Mouse (Mus musculus) skeletal muscle tissue, postnatal 0 days (tissue): ENCODE results near the gene Shank1. TPM values are rescaled to one million over a fixed set of nuclear protein-coding genes. Genes with fewer than 3 reads are reported as not detected.

Experiments used
- polyA plus RNA-seq: library from polyadenylated mRNA; unstranded; fragments of >200 nt; fragmentation: Nextera tagmentation; extraction: Ambion mirVana; gene quantifications from 2 replicates; pipeline ENCODE4 v1.2.1, GENCODE M21; 2015

The Shank1 gene
- 0.41 and 0.55 TPM in 2 replicates for polyA plus RNA-seq

DNA sequence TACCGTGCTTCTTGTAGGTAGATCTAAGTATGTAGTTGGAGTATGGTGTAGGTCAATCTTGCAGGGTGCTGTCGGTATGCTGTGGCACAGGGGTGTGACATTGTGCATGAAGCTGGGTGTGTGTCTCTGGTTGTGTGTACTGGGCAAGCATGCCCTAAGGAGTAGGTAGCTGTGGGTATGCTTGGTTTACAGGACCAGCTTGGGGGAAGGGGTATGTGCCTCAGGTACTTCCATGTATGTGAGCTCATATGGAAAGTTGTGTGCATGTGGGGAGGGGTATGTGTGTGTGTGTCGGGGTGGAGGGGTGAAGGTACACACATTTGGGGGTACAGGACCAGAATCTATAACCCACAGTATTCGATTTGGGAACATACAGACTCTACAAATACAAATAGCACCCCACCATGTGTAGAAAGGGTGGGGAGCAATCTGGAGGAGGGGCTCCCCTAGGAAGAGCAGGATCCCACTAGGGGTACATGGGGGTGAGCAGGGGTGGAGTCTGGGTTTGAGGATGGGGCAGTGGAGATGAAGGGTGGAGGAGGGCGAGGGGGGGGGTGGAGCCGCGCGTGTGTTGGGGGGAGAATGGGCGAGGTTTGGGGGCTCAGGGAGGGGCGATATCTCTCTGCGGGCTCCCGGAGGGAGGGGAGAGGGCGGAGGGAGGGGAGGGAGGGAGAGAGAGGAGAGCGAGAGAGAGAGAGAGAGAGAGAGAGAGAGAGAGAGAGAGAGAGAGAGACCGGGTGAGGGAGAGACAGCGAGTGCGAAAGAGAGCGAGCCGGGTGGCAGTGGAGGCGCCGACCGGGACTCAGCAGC, at the start of gene Shank1:
Gene Shank1, plus strand, starts transcription at position 779 of the 810 bp plus-strand sequence.

DNA sequence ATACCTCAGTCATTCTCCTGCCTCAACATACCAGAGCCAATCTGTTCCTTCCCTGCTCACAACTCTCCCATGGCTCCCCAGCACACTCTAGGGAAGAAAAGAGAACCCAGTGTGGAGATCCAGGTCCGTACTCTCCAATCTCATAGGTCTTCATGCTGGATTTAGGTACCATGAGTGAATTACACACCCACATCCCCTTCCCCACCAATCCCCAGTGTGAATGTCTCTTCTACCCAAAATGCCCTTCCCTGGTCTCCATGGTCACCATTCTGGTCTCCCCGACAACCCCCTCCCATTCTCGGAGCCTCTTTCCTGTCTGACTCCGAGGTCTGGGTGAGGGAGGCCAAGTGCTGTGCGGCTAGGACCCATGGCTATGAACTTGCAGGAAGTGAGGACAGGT, 48.9 kb upstream of the Shank1 start, which contains the start of gene Gm15517:
Gene Gm15517, plus strand, starts transcription at position 301 of the 400 bp plus-strand sequence.

GRCm38 (mm10) chr7:44306516-44307240, 3.4 kb upstream of the Shank1 start, which contains the start of gene Clec11a:
Clec11a (minus strand) TSS chr7:44306902.

DNA sequence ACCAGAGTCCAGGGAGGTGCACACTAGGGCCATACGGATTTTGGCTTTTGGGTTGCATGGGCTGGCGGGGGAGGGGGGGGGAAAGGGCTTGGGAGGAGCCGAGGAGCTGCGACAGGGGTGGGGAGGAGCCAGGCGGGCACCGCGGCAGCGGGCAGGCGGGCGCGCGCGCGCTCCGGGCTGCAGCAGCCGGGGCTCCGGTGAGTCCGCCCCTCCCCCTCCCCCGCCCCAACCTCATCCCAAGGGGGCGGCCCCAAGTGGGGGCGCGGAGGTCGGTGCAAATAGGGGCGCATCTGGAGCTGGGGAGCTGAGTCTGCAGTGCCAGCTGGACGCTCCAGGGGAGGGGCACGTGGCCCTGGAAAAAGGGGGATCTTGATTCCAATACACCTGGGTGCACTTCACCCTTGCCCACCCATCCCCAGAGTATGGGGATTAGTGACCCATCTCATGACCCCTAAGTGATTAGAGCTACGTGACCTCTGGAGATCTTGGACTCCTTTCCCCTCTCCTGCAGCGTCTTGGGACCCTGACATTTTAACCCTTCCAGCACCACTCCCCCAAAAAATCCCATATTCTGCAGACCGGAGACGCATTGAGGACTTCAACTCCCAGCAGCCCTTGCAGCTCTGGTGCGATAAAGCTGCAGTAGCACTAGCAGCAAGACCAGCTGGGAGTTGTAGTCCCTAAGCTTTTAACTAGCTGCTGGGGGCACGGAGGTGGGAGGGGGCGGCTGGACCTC, 74.1 kb downstream of the Shank1 start, which contains the start of gene Syt3:
Gene Syt3, plus strand, starts transcription at position 123 of the 736 bp plus-strand sequence.

DNA sequence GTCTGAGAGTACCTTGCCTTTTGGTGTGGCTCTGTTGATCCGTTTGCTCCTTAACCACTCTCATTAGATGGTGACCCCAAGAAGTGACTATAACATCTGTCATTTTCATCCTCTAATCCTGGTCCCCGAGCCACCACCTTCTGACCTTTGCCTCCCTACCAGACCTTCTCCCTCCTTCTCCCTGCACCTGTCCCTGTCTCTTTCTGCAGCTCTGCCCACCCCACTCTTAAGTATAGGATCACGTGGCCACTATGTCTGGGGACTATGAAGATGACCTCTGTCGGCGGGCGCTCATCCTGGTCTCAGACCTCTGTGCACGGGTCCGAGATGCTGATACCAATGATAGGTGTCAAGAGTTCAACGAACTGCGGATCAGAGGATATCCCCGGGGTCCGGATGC, 75.7 kb downstream of the Shank1 start, which contains the start of gene 1700008O03Rik:
Gene 1700008O03Rik, minus strand, starts transcription at position 101 of the 400 bp plus-strand sequence.

Other genes starting within 250 kb of the Shank1 start
- gene Klk1b21, start 207.9 kb upstream of the Shank1 start, polyA plus RNA-seq = not detected in 2 replicates
- not detected in 2 replicates for gene Klk1b22, start 197.6 kb upstream of the Shank1 start, polyA plus RNA-seq
- gene Klk1b16, start 173.5 kb upstream of the Shank1 start, polyA plus RNA-seq = 0.10 and 0.24 TPM in 2 replicates
- not detected in 2 replicates for gene Klk1b24, start 122.0 kb upstream of the Shank1 start, polyA plus RNA-seq
- not detected in 2 replicates for gene Klk1b3, start 112.1 kb upstream of the Shank1 start, polyA plus RNA-seq
- gene Klk1b4, start 102.8 kb upstream of the Shank1 start, polyA plus RNA-seq = not detected in 2 replicates
- gene Klk1b5, start 94.3 kb upstream of the Shank1 start, polyA plus RNA-seq = not detected in 2 replicates
- 0.24 TPM in 1 of 2 replicates, not detected in the other for gene Klk1, start 84.9 kb upstream of the Shank1 start, polyA plus RNA-seq
- gene Gm36864, start 74.1 kb upstream of the Shank1 start, polyA plus RNA-seq = not detected in 2 replicates
- 0.46 and 1.0 TPM in 2 replicates for gene 1700028J19Rik, start 63.6 kb upstream of the Shank1 start, polyA plus RNA-seq
- 46.6 and 50.7 TPM in 2 replicates for gene 2410002F23Rik, start 63.5 kb upstream of the Shank1 start, polyA plus RNA-seq
- 1.9 and 2.3 TPM in 2 replicates for gene Acp4, start 52.9 kb upstream of the Shank1 start, polyA plus RNA-seq
- gene Gm15517, start 48.8 kb upstream of the Shank1 start, polyA plus RNA-seq = not detected in 2 replicates
- 1.5 and 3.3 TPM in 2 replicates for gene Clec11a, start 3.4 kb upstream of the Shank1 start, polyA plus RNA-seq
- gene Syt3, start 73.8 kb downstream of the Shank1 start, polyA plus RNA-seq = 0.46 and 0.90 TPM in 2 replicates
- not detected in 2 replicates for gene 1700008O03Rik, start 75.6 kb downstream of the Shank1 start, polyA plus RNA-seq
- 0.12 and 0.17 TPM in 2 replicates for gene Lrrc4b, start 118.8 kb downstream of the Shank1 start, polyA plus RNA-seq
- gene Aspdh, start 155.1 kb downstream of the Shank1 start, polyA plus RNA-seq = not detected in 2 replicates
- 96.3 and 103 TPM in 2 replicates for gene Josd2, start 157.7 kb downstream of the Shank1 start, polyA plus RNA-seq
- gene Emc10, start 186.3 kb downstream of the Shank1 start, polyA plus RNA-seq = 51.6 and 62.1 TPM in 2 replicates
- gene Fam71e1, start 186.3 kb downstream of the Shank1 start, polyA plus RNA-seq = 6.9 and 7.1 TPM in 2 replicates
- 253 and 339 TPM in 2 replicates for gene Mybpc2, start 214.4 kb downstream of the Shank1 start, polyA plus RNA-seq
- gene Spib, start 221.8 kb downstream of the Shank1 start, polyA plus RNA-seq = 0.09 and 0.24 TPM in 2 replicates
- gene Pold1, start 238.6 kb downstream of the Shank1 start, polyA plus RNA-seq = 16.8 and 19.4 TPM in 2 replicates
- gene Nr1h2, start 243.7 kb downstream of the Shank1 start, polyA plus RNA-seq = 42.1 and 49.0 TPM in 2 replicates